Mouse (Mus musculus): ENCODE results near the gene Sparcl1. TPM values are rescaled to one million over a fixed set of nuclear protein-coding genes. Genes with fewer than 3 reads are reported as not detected.
A peak's percentile ranks its signal among the peaks of the same experiment; 100 is the strongest.

Sparcl1 gene
- polyA plus RNA-seq, 1 experiment from 2014 or later = 206 TPM

DNA sequence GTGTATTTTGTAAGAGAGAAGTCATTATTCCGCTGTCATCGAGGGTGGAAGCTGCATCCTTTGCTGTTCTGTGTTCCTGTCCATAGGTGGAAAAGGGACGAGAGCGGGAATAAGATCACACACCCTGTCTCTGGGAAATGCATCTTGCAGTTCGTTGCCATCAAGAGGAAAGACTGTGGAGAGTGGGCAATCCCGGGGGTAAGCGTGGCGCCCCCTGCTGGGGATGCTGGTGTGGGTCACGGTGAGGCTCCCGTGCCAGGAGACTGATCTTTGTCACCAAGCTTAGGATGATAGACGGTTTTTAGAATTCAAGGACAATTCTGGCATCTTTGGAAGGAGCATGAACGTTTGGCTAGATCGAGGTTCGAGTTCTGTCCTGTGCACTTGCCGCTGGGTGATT, 55.5 kb downstream of the Sparcl1 start:
- H3K27ac ChIP-seq (replicated peaks) = no peak overlapping the region
- ATAC-seq (ENCODE audit: low FRiP score, low TSS enrichment) (no peak), DNase-seq (ENCODE audit: low spot score) (peak; percentile 59)
- no peaks in the 10 kb centered on the region for H3K9me3 ChIP-seq (ENCODE audit: control insufficient read depth, low read length)
- TF ChIP-seq EP300 (optimal IDR thresholded peaks at IDR 0.05) (no peak), CTCF (IDR thresholded peaks at IDR 0.05; ENCODE audit: low read depth) (peak; percentile 76)
- H3K9ac ChIP-seq (ENCODE audit: low read length) = no peak overlapping the region
- H3K36me3 ChIP-seq (ENCODE audit: control insufficient read depth, insufficient read depth, low read length) = peaks cover 5% of the 10 kb centered on the region; the same call in 1 of the 2 replicates
- H3K4me3 ChIP-seq (ENCODE audit: low read depth, low read length) = no peak overlapping the region
- no peaks in the 10 kb centered on the region for H3K27me3 ChIP-seq (ENCODE audit: control insufficient read depth, insufficient read depth, low read length)
- H3K4me1 ChIP-seq (replicated peaks; ENCODE audit: control insufficient read depth, insufficient read depth) = no peaks in the 10 kb centered on the region
- H3K4me2 ChIP-seq (replicated peaks; ENCODE audit: low read depth) = no peak overlapping the region
- 66% methylated on average over 15 of the region's 15 CpGs for WGBS

GRCm38 (mm10) chr5:104056295-104056694, 57.2 kb downstream of the Sparcl1 start:
- H3K4me3 ChIP-seq (ENCODE audit: low read depth, low read length) = no peak overlapping the region
- H3K9ac ChIP-seq (ENCODE audit: low read length) = no peak overlapping the region
- H3K27me3 ChIP-seq (ENCODE audit: control insufficient read depth, insufficient read depth, low read length) = no peaks in the 10 kb centered on the region
- ATAC-seq (ENCODE audit: low FRiP score, low TSS enrichment) (no peak), DNase-seq (ENCODE audit: low spot score) (no peak)
- TF ChIP-seq CTCF (IDR thresholded peaks at IDR 0.05; ENCODE audit: low read depth) (no peak), EP300 (optimal IDR thresholded peaks at IDR 0.05) (no peak)
- H3K9me3 ChIP-seq (ENCODE audit: control insufficient read depth, low read length) = no peaks in the 10 kb centered on the region
- H3K36me3 ChIP-seq (ENCODE audit: control insufficient read depth, insufficient read depth, low read length) = peaks cover 7% of the 10 kb centered on the region
- H3K4me2 ChIP-seq (replicated peaks; ENCODE audit: low read depth) = no peak overlapping the region
- H3K4me1 ChIP-seq (replicated peaks; ENCODE audit: control insufficient read depth, insufficient read depth) = no peaks in the 10 kb centered on the region
- 85% methylated on average over 7 of the region's 7 CpGs for WGBS
- no peak overlapping the region for H3K27ac ChIP-seq (replicated peaks)

GRCm38 (mm10) chr5:104055816-104056215, 57.7 kb downstream of the Sparcl1 start:
- Histone ChIP-seq H3K4me1 (replicated peaks; ENCODE audit: control insufficient read depth, insufficient read depth) (no peaks in the 10 kb centered on the region), H3K27me3 (ENCODE audit: control insufficient read depth, insufficient read depth, low read length) (no peaks in the 10 kb centered on the region), H3K36me3 (ENCODE audit: control insufficient read depth, insufficient read depth, low read length) (peaks cover 10% of the 10 kb centered on the region), H3K4me3 (ENCODE audit: low read depth, low read length) (no peak overlapping the region), H3K27ac (replicated peaks) (no peak overlapping the region), H3K4me2 (replicated peaks; ENCODE audit: low read depth) (no peak overlapping the region), H3K9me3 (ENCODE audit: control insufficient read depth, low read length) (no peaks in the 10 kb centered on the region), H3K9ac (ENCODE audit: low read length) (no peak overlapping the region)
- ATAC-seq (ENCODE audit: low FRiP score, low TSS enrichment) (no peak), DNase-seq (ENCODE audit: low spot score) (no peak)
- TF ChIP-seq EP300 (optimal IDR thresholded peaks at IDR 0.05) (no peak), CTCF (IDR thresholded peaks at IDR 0.05; ENCODE audit: low read depth) (no peak)
- 86% methylated on average over 4 of the region's 4 CpGs for whole genome bisulfite sequencing

GRCm38 (mm10) chr5:104054938-104055337, 58.6 kb downstream of the Sparcl1 start:
- no peak overlapping the region for H3K9ac ChIP-seq (ENCODE audit: low read length)
- no peaks in the 10 kb centered on the region for H3K9me3 ChIP-seq (ENCODE audit: control insufficient read depth, low read length)
- no peaks in the 10 kb centered on the region for H3K27me3 ChIP-seq (ENCODE audit: control insufficient read depth, insufficient read depth, low read length)
- no peak overlapping the region for H3K27ac ChIP-seq (replicated peaks)
- TF ChIP-seq EP300 (optimal IDR thresholded peaks at IDR 0.05) (no peak), CTCF (IDR thresholded peaks at IDR 0.05; ENCODE audit: low read depth) (no peak)
- 93% methylated on average over 4 of the region's 4 CpGs for WGBS
- no peak overlapping the region for H3K4me2 ChIP-seq (replicated peaks; ENCODE audit: low read depth)
- H3K4me1 ChIP-seq (replicated peaks; ENCODE audit: control insufficient read depth, insufficient read depth) = no peaks in the 10 kb centered on the region
- H3K36me3 ChIP-seq (ENCODE audit: control insufficient read depth, insufficient read depth, low read length) = peaks cover 10% of the 10 kb centered on the region
- DNase-seq (ENCODE audit: low spot score) (no peak), ATAC-seq (ENCODE audit: low FRiP score, low TSS enrichment) (no peak)
- H3K4me3 ChIP-seq (ENCODE audit: low read depth, low read length) = no peak overlapping the region

DNA sequence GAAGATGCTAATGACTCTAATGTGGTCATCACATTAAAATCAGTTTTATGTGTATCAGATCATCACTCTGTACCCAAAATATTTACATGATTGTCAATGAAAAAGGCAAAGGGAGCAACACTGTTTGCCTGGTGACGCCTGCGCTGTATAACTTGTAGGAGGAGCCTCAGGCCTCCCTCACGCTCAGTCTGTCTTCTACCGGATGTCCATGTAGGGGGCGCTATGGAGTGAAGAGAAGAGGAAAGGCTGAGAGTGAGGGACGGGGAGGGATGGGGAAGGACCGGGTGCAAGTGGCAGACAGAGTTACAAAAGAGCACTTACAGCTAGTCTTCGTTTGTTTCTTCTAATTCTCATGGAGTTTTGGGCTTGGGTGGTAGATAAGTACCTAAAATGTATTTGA, 60.6 kb downstream of the Sparcl1 start:
- Histone ChIP-seq H3K4me3 (ENCODE audit: low read depth, low read length) (no peak overlapping the region), H3K9ac (ENCODE audit: low read length) (no peak overlapping the region), H3K36me3 (ENCODE audit: control insufficient read depth, insufficient read depth, low read length) (peaks cover 7% of the 10 kb centered on the region), H3K4me2 (replicated peaks; ENCODE audit: low read depth) (no peak overlapping the region), H3K4me1 (replicated peaks; ENCODE audit: control insufficient read depth, insufficient read depth) (no peaks in the 10 kb centered on the region), H3K27me3 (ENCODE audit: control insufficient read depth, insufficient read depth, low read length) (no peaks in the 10 kb centered on the region), H3K9me3 (ENCODE audit: control insufficient read depth, low read length) (no peaks in the 10 kb centered on the region), H3K27ac (replicated peaks) (no peak overlapping the region)
- ATAC-seq (ENCODE audit: low FRiP score, low TSS enrichment) = peak; percentile 66
- 58% methylated on average over 8 of the region's 8 CpGs for WGBS
- TF ChIP-seq CTCF (IDR thresholded peaks at IDR 0.05; ENCODE audit: low read depth) (peak; percentile 63), EP300 (optimal IDR thresholded peaks at IDR 0.05) (no peak)
- peak; percentile 43 for DNase-seq (ENCODE audit: low spot score)

- Histone ChIP-seq H3K4me1 (replicated peaks; ENCODE audit: control insufficient read depth, insufficient read depth) (no peaks in the 10 kb centered on the region), H3K27ac (replicated peaks) (no peak overlapping the region), H3K9ac (ENCODE audit: low read length) (no peak overlapping the region), H3K9me3 (ENCODE audit: control insufficient read depth, low read length) (no peaks in the 10 kb centered on the region), H3K36me3 (ENCODE audit: control insufficient read depth, insufficient read depth, low read length) (peaks cover 5% of the 10 kb centered on the region), H3K4me2 (replicated peaks; ENCODE audit: low read depth) (peak overlapping the region; percentile 58), H3K27me3 (ENCODE audit: control insufficient read depth, insufficient read depth, low read length) (no peaks in the 10 kb centered on the region), H3K4me3 (ENCODE audit: low read depth, low read length) (no peak overlapping the region; the same call in 1 of the 2 replicates)
- WGBS = 41% methylated on average over 4 of the region's 4 CpGs
- DNase-seq (ENCODE audit: low spot score) = no peak
- no peak for ATAC-seq (ENCODE audit: low FRiP score, low TSS enrichment)
- TF ChIP-seq CTCF (IDR thresholded peaks at IDR 0.05; ENCODE audit: low read depth) (peak; percentile 49), EP300 (optimal IDR thresholded peaks at IDR 0.05) (no peak)
Measured at GRCm38 (mm10) chr5:104048139-104048538, 65.4 kb downstream of the Sparcl1 start.
